Mouse (Mus musculus): ENCODE measurements at regions not wholly inside any gene's neighbourhood (a gene's known extent, or its start where the extent isn't known, plus 50 kb on each side); places are given as distances from the start of the nearest gene placed in this dataset.

DNA sequence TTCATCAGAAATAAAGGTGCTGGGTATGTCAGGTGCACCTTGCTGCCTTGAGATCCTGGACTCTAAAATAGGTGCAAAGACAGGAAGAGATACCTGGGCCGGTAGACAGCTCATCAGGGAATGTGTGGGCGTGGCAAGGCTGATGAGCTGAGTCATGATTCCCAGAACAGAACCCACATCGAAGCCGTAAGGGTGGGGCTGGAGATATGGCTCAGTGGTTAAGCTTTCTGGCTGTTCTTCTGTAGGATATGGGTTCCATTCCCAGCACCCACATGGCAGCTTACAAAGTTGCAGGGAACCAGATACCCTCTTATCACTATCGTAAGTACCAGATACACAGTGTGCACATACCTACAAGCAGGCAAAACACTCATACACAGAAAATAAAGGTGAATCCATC lies 219.6 kb downstream of the Lpin1 start:
- no peak for DNase-seq (ENCODE audit: low read depth, low spot score)
- TF ChIP-seq ZC3H11A (IDR thresholded peaks at IDR 0.05; ENCODE audit: borderline replicate concordance, low read depth, low read length) (no peak), ZNF384 (IDR thresholded peaks at IDR 0.05; ENCODE audit: low read depth, low read length) (no peak), MAFK (IDR thresholded peaks at IDR 0.05; ENCODE audit: insufficient read depth, low read depth, low read length) (no peak), CHD2 (IDR thresholded peaks at IDR 0.05; ENCODE audit: low read depth, low read length) (no peak), HCFC1 (IDR thresholded peaks at IDR 0.05; ENCODE audit: borderline replicate concordance, insufficient read depth, low read length) (no peak)
- Histone ChIP-seq H3K27ac (ENCODE audit: insufficient read depth, low read depth, low read length, poor library complexity, severe bottlenecking) (no peak overlapping the region), H3K9ac (ENCODE audit: insufficient read depth, low read depth, low read length, poor library complexity, severe bottlenecking) (no peak overlapping the region), H3K36me3 (ENCODE audit: control insufficient read depth, insufficient read depth, low read length, poor library complexity, severe bottlenecking) (no peaks in the 10 kb centered on the region), H3K4me3 (ENCODE audit: insufficient read depth in 1 of 2, low read depth in 1 of 2, low read length in 2 of 2, poor library complexity in 1 of 2, severe bottlenecking in 1 of 2) (no peak overlapping the region), H3K4me1 (ENCODE audit: control insufficient read depth in 2 of 2, insufficient read depth in 2 of 2, low read length in 2 of 2, poor library complexity in 1 of 2) (no peaks in the 10 kb centered on the region), H3K9me3 (ENCODE audit: control insufficient read depth, insufficient read depth, low read depth, low read length) (no peaks in the 10 kb centered on the region)
- in situ Hi-C loops (cut with MboI; ENCODE audit: low sequenced_read_pairs in 2 of 2, unreplicated experiment in 2 of 2): no loop called here

DNA sequence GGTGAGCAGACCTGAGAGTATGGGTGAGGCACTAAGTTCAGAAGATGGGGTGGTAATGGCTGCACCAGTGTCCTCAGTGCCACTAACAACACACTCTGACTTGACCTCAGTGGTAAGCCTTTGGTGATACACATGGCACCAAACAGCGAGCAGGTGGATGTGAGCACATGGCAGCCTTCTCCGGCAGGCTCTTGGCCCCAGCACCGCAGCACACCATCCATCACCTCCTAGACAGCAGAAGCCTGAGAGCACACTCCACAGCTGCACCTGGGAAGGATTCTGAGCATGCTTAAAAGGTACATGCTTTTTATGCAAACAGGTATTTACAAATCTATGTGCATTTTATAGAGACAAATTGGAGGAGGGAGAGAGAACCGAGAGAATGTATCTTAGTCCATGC lies 223.7 kb downstream of the Lpin1 start:
- in situ Hi-C loops (cut with MboI; ENCODE audit: low sequenced_read_pairs in 2 of 2, unreplicated experiment in 2 of 2): no loop called here
- TF ChIP-seq ZNF384 (IDR thresholded peaks at IDR 0.05; ENCODE audit: low read depth, low read length) (no peak), CHD2 (IDR thresholded peaks at IDR 0.05; ENCODE audit: low read depth, low read length) (no peak), MAFK (IDR thresholded peaks at IDR 0.05; ENCODE audit: insufficient read depth, low read depth, low read length) (no peak), ZC3H11A (IDR thresholded peaks at IDR 0.05; ENCODE audit: borderline replicate concordance, low read depth, low read length) (no peak), HCFC1 (IDR thresholded peaks at IDR 0.05; ENCODE audit: borderline replicate concordance, insufficient read depth, low read length) (no peak)
- no peaks in the 10 kb centered on the region for H3K9me3 ChIP-seq (ENCODE audit: control insufficient read depth, insufficient read depth, low read depth, low read length)
- no peak overlapping the region for H3K27ac ChIP-seq (ENCODE audit: insufficient read depth, low read depth, low read length, poor library complexity, severe bottlenecking)
- H3K9ac ChIP-seq (ENCODE audit: insufficient read depth, low read depth, low read length, poor library complexity, severe bottlenecking): no peak overlapping the region
- H3K4me3 ChIP-seq (ENCODE audit: insufficient read depth in 1 of 2, low read depth in 1 of 2, low read length in 2 of 2, poor library complexity in 1 of 2, severe bottlenecking in 1 of 2): no peak overlapping the region
- H3K36me3 ChIP-seq (ENCODE audit: control insufficient read depth, insufficient read depth, low read length, poor library complexity, severe bottlenecking): no peaks in the 10 kb centered on the region
- no peaks in the 10 kb centered on the region for H3K4me1 ChIP-seq (ENCODE audit: control insufficient read depth in 2 of 2, insufficient read depth in 2 of 2, low read length in 2 of 2, poor library complexity in 1 of 2)
- no peak for DNase-seq (ENCODE audit: low read depth, low spot score)

DNA sequence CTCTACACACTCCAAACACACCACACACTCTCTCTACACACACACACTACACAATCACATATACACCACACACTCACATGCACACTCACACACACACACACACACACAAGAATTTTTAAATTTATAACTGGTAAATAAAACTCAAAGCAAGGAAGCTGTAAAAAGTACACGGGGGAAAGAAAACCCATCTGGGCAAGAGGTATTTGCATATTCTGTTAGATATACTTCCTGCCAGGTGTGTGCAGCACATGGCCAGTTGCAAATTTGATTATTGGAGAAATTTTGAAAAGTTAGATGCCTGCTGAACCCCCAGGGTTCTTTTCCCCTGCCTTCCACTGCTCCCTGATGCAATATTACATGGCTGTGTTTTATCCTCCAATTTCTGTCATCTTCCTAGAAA lies 226.4 kb downstream of the Lpin1 start:
- Histone ChIP-seq H3K4me3 (ENCODE audit: insufficient read depth in 1 of 2, low read depth in 1 of 2, low read length in 2 of 2, poor library complexity in 1 of 2, severe bottlenecking in 1 of 2) (no peak overlapping the region), H3K27ac (ENCODE audit: insufficient read depth, low read depth, low read length, poor library complexity, severe bottlenecking) (no peak overlapping the region), H3K9me3 (ENCODE audit: control insufficient read depth, insufficient read depth, low read depth, low read length) (no peaks in the 10 kb centered on the region), H3K9ac (ENCODE audit: insufficient read depth, low read depth, low read length, poor library complexity, severe bottlenecking) (no peak overlapping the region), H3K4me1 (ENCODE audit: control insufficient read depth in 2 of 2, insufficient read depth in 2 of 2, low read length in 2 of 2, poor library complexity in 1 of 2) (no peaks in the 10 kb centered on the region), H3K36me3 (ENCODE audit: control insufficient read depth, insufficient read depth, low read length, poor library complexity, severe bottlenecking) (no peaks in the 10 kb centered on the region)
- no peak for TF ChIP-seq HCFC1 (IDR thresholded peaks at IDR 0.05; ENCODE audit: borderline replicate concordance, insufficient read depth, low read length)
- in situ Hi-C loops (cut with MboI; ENCODE audit: low sequenced_read_pairs in 2 of 2, unreplicated experiment in 2 of 2): no loop called here
- no peak for DNase-seq (ENCODE audit: low read depth, low spot score)

DNA sequence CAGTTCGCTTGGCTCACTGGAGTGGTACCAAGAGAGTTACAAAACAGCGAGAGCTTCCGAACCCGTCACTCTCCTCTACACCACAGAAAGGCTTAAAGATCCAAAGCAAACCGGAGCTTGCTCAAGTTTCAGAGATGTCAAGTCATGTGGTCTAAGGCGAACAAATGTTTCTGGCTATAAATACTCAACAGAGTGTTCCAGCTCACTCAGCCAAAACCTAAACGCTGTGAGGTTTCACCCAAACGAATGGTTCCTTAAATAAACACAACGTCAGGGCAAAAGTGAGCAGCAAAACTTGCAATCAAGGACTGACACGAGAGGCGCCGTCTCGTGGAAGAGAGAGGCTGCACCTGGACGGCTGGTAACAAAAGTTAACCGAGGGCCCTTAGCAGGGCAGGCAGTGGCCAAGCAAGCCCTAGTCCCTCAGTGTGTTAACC lies 227.2 kb downstream of the Lpin1 start:
- Histone ChIP-seq H3K9ac (ENCODE audit: insufficient read depth, low read depth, low read length, poor library complexity, severe bottlenecking) (no peak overlapping the region), H3K27ac (ENCODE audit: insufficient read depth, low read depth, low read length, poor library complexity, severe bottlenecking) (no peak overlapping the region), H3K9me3 (ENCODE audit: control insufficient read depth, insufficient read depth, low read depth, low read length) (no peaks in the 10 kb centered on the region), H3K4me1 (ENCODE audit: control insufficient read depth in 2 of 2, insufficient read depth in 2 of 2, low read length in 2 of 2, poor library complexity in 1 of 2) (no peaks in the 10 kb centered on the region), H3K4me3 (ENCODE audit: insufficient read depth in 1 of 2, low read depth in 1 of 2, low read length in 2 of 2, poor library complexity in 1 of 2, severe bottlenecking in 1 of 2) (no peak overlapping the region), H3K36me3 (ENCODE audit: control insufficient read depth, insufficient read depth, low read length, poor library complexity, severe bottlenecking) (no peaks in the 10 kb centered on the region)
- no peak for DNase-seq (ENCODE audit: low read depth, low spot score)
- in situ Hi-C loops (cut with MboI; ENCODE audit: low sequenced_read_pairs in 2 of 2, unreplicated experiment in 2 of 2): no loop called here
- TF ChIP-seq ZC3H11A (IDR thresholded peaks at IDR 0.05; ENCODE audit: borderline replicate concordance, low read depth, low read length): no peak
- TF ChIP-seq MAFK (IDR thresholded peaks at IDR 0.05; ENCODE audit: insufficient read depth, low read depth, low read length): no peak
- no peak for TF ChIP-seq CHD2 (IDR thresholded peaks at IDR 0.05; ENCODE audit: low read depth, low read length)
- no peak for TF ChIP-seq HCFC1 (IDR thresholded peaks at IDR 0.05; ENCODE audit: borderline replicate concordance, insufficient read depth, low read length)
- no peak for TF ChIP-seq ZNF384 (IDR thresholded peaks at IDR 0.05; ENCODE audit: low read depth, low read length)

DNA sequence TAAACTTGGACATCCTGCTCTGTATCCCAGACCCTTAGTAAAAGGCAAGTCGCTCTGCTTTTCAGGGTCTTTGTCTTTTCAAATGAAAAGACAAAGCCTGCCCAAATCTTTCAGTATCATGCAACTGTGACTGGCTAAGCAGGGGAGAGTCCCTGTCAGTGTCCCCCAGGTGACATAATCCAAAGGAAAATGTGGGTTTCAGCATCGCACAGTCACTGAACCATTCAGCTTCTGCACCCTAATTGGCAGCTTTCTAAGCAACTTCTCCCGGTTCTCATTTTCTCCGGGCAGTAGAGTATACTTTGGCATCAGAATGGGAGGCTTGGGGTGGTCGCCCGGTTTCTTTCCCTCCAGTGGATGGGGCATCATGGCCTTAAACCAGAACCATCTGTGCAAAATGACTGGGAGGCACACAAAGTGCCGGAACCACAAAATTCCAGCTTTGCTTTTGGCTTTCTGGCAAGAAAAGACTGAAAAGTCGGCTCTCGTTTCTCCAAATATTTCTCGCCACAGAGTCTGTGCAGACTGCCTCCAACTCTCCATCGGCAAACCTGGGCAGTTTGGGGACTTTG lies 228.3 kb downstream of the Lpin1 start:
- Histone ChIP-seq H3K9ac (ENCODE audit: insufficient read depth, low read depth, low read length, poor library complexity, severe bottlenecking) (no peak overlapping the region), H3K27ac (ENCODE audit: insufficient read depth, low read depth, low read length, poor library complexity, severe bottlenecking) (no peak overlapping the region), H3K4me3 (ENCODE audit: insufficient read depth in 1 of 2, low read depth in 1 of 2, low read length in 2 of 2, poor library complexity in 1 of 2, severe bottlenecking in 1 of 2) (no peak overlapping the region), H3K9me3 (ENCODE audit: control insufficient read depth, insufficient read depth, low read depth, low read length) (no peaks in the 10 kb centered on the region), H3K36me3 (ENCODE audit: control insufficient read depth, insufficient read depth, low read length, poor library complexity, severe bottlenecking) (no peaks in the 10 kb centered on the region), H3K4me1 (ENCODE audit: control insufficient read depth in 2 of 2, insufficient read depth in 2 of 2, low read length in 2 of 2, poor library complexity in 1 of 2) (no peaks in the 10 kb centered on the region)
- no peak for DNase-seq (ENCODE audit: low read depth, low spot score)
- in situ Hi-C loops (cut with MboI; ENCODE audit: low sequenced_read_pairs in 2 of 2, unreplicated experiment in 2 of 2): no loop called here
- no peak for TF ChIP-seq CHD2 (IDR thresholded peaks at IDR 0.05; ENCODE audit: low read depth, low read length)
- TF ChIP-seq MAFK (IDR thresholded peaks at IDR 0.05; ENCODE audit: insufficient read depth, low read depth, low read length): no peak
- TF ChIP-seq HCFC1 (IDR thresholded peaks at IDR 0.05; ENCODE audit: borderline replicate concordance, insufficient read depth, low read length): no peak
- TF ChIP-seq ZC3H11A (IDR thresholded peaks at IDR 0.05; ENCODE audit: borderline replicate concordance, low read depth, low read length): no peak
- TF ChIP-seq ZNF384 (IDR thresholded peaks at IDR 0.05; ENCODE audit: low read depth, low read length): no peak

Data from ES-E14 (cell line).